ENCODE assay signal across 8 mouse cellular contexts in genomic region chr9:30520853-30521439, GRCm38 (mm10).
A peak's percentile ranks its signal among the peaks of the same experiment; 100 is the strongest.
DNase-seq lines count a peak whose midpoint lies in the region; ATAC-seq and TF ChIP-seq lines count a peak whose summit lies in the region.

No protein-coding gene starts in this region.

- H3K9ac ChIP-seq in CH12.LX (ENCODE audit: insufficient read depth, low read depth), result no peak overlapping the region
- no peak overlapping the region for H3K9ac ChIP-seq in neural tube, embryonic 12.5 days

- no peak for TF ChIP-seq POLR2A in CH12.LX (IDR thresholded peaks at IDR 0.05; ENCODE audit: low read depth, low read length)
- no peak for TF ChIP-seq POLR2A in brain, embryonic 14.5 days (IDR thresholded peaks at IDR 0.05; ENCODE audit: borderline replicate concordance, extremely low read depth, insufficient read depth, insufficient read length, poor library complexity, severe bottlenecking)

- peaks cover 15 to 44% of the 10 kb centered on the region in 2 experiments for H3K4me1 ChIP-seq in CH12.LX (ENCODE audit: control insufficient read depth in 1 of 2, insufficient read depth in 2 of 2)
- H3K4me1 ChIP-seq in neural tube, embryonic 12.5 days, result peaks cover 4% of the 10 kb centered on the region; the same call in 1 of the 2 replicates

- in situ Hi-C loops in CH12.LX (cut with MboI; ENCODE audit: low pct_ligation_motif_present, low pct_unique_long_range_greater_than_20kb, low sequenced_read_pairs), result no loop called here

- dilution Hi-C loops in CH12.LX (cut with MboI; ENCODE audit: extremely low pct_ligation_motif_present, extremely low pct_unique_long_range_greater_than_20kb, low sequenced_read_pairs), result no loop called here

- no peak overlapping the region for H3K27ac ChIP-seq in CH12.LX (ENCODE audit: insufficient read depth, low read depth)
- H3K27ac ChIP-seq in neural tube, embryonic 12.5 days, result no peak overlapping the region

- no peaks in the 10 kb centered on the region for H3K36me3 ChIP-seq in CH12.LX (replicated peaks in 1 of 2; ENCODE audit: control insufficient read depth in 1 of 2, insufficient read depth in 1 of 2, low read length in 1 of 2)
- no peaks in the 10 kb centered on the region for H3K36me3 ChIP-seq in neural tube, embryonic 12.5 days

- no peak overlapping the region for H3K4me3 ChIP-seq in CH12.LX (replicated peaks in 1 of 3; ENCODE audit: low read depth in 2 of 3, low read length in 2 of 3, poor library complexity in 1 of 3)
- no peak overlapping the region for H3K4me3 ChIP-seq in neural tube, embryonic 12.5 days

- TF ChIP-seq EP300 in CH12.LX (IDR thresholded peaks at IDR 0.05; ENCODE audit: low read length), result no peak

- H3K9me3 ChIP-seq in CH12.LX (replicated peaks; ENCODE audit: low read length), result no peaks in the 10 kb centered on the region
- no peaks in the 10 kb centered on the region for H3K9me3 ChIP-seq in neural tube, embryonic 12.5 days

- H3K27me3 ChIP-seq in CH12.LX (replicated peaks), result no peaks in the 10 kb centered on the region
- H3K27me3 ChIP-seq in neural tube, embryonic 12.5 days (replicated peaks), result no peaks in the 10 kb centered on the region

- DNase-seq in CH12.LX (ENCODE audit: extremely low read depth), result no peak
- DNase-seq in brain, embryonic 14.5 days (ENCODE audit: low read depth), result peak; percentile 84
- DNase-seq in frontal cortex, postnatal 10 days (ENCODE audit: low spot score in 2 of 2), result peak; percentile 35 to 62
- peak; percentile 43 to 66 for DNase-seq in left cerebral cortex, adult 18-20 months (ENCODE audit: low spot score in 2 of 2)
- DNase-seq in thymus, postnatal 10 days (ENCODE audit: low spot score in 2 of 2), result no peak
- no peak for DNase-seq in lung, postnatal 25 days (ENCODE audit: low spot score)

- TF ChIP-seq CTCF in CH12.LX (conservative IDR thresholded peaks at IDR 0.05 in 1 of 2, IDR thresholded peaks at IDR 0.05 in 1 of 2; ENCODE audit: low read depth in 2 of 2, low read length in 2 of 2), result no peak
- TF ChIP-seq CTCF in brain, embryonic 14.5 days (IDR thresholded peaks at IDR 0.05; ENCODE audit: borderline replicate concordance, extremely low read depth, insufficient read depth, insufficient read length), result no peak

- H3K4me2 ChIP-seq in CH12.LX (ENCODE audit: insufficient read depth, low read depth, poor library complexity, severe bottlenecking), result no peak overlapping the region
- H3K4me2 ChIP-seq in neural tube, embryonic 12.5 days (replicated peaks), result no peak overlapping the region

- no peaks in the 10 kb centered on the region for H3K79me2 ChIP-seq in CH12.LX (replicated peaks; ENCODE audit: control insufficient read depth, extremely low read depth, insufficient read depth, poor library complexity, severe bottlenecking)

- WGBS in neural tube, embryonic 12.5 days, result 41% methylated on average over 9 of the region's 9 CpGs

- no peak for TF ChIP-seq RAD21 in CH12.LX (IDR thresholded peaks at IDR 0.05; ENCODE audit: low read depth, low read length)

- ATAC-seq in neural tube, embryonic 12.5 days (ENCODE audit: low FRiP score, low read depth), result peak; percentile 33; the same call in 1 of the 2 replicates
- ATAC-seq in megakaryocyte-erythroid progenitor cell, adult 5-6 weeks (replicated peaks; ENCODE audit: low FRiP score, low TSS enrichment, poor library complexity, severe bottlenecking), result no peak

TF ChIP-seq in CH12.LX, 34 proteins besides CTCF, POLR2A, EP300 and RAD21:
- TF ChIP-seq ZNF384 (IDR thresholded peaks at IDR 0.05; ENCODE audit: low read depth, low read length) (peak; percentile 79), SIN3A (IDR thresholded peaks at IDR 0.05; ENCODE audit: low read length) (0 out of 2 replicates have a peak, but pooled peaks have one; percentile 31), KAT2A (IDR thresholded peaks at IDR 0.05; ENCODE audit: insufficient replicate concordance, low read length) (no peak), ETS1 (conservative IDR thresholded peaks at IDR 0.05; ENCODE audit: low read depth, low read length) (peak; percentile 66), BHLHE40 (IDR thresholded peaks at IDR 0.05; ENCODE audit: low read depth, low read length) (peak; percentile 83), MXI1 (IDR thresholded peaks at IDR 0.05; ENCODE audit: low read depth, low read length) (no peak), ELF1 (IDR thresholded peaks at IDR 0.05; ENCODE audit: low read depth, low read length) (no peak)

Comparison
In these comparisons a context has a peak if more than half of its experiments do, and no peak if none do; other contexts are left out.
1. DNase-seq: peak in brain, embryonic 14.5 days (single experiment), frontal cortex, postnatal 10 days (2 of 2) and left cerebral cortex, adult 18-20 months (2 of 2); none in CH12.LX (single experiment), thymus, postnatal 10 days (0 of 2) and lung, postnatal 25 days (single experiment).